Mouse (Mus musculus) heart, embryonic 10.5 days (tissue): ENCODE data around the gene Mefv. TPM values are rescaled to one million over a fixed set of nuclear protein-coding genes. Genes with fewer than 3 reads are reported as not detected.
"Not testable (repeated sequence)": the region's sequence is repeated elsewhere in the genome, so short reads cannot be mapped to it uniquely, and the experiment has no call there.

ENCODE experiments used
- DNase-seq: peaks from one replicate; pipeline ENCODE4 v3.0.0-alpha.2; 2017; ENCODE audit warnings: low spot score
- H3K27ac ChIP-seq: fragments of 300-500 bp; sonication (generic); 2 replicates; pipeline ENCODE4 v1.5.1; 2016; ENCODE audit warnings: mild to moderate bottlenecking
- H3K27me3 ChIP-seq: fragments of 300-500 bp; sonication (generic); 2 replicates; pipeline ENCODE4 v1.6.1; 2016; ENCODE audit warnings: mild to moderate bottlenecking; ENCODE audit not compliant: poor library complexity, insufficient read depth, severe bottlenecking
- H3K36me3 ChIP-seq: fragments of 300-500 bp; sonication (generic); 2 replicates; pipeline ENCODE4 v1.6.1; 2016; ENCODE audit warnings: mild to moderate bottlenecking, moderate library complexity
- H3K4me1 ChIP-seq: fragments of 300-500 bp; sonication (generic); 2 replicates; pipeline ENCODE4 v1.6.1; 2016; ENCODE audit warnings: mild to moderate bottlenecking
- H3K4me3 ChIP-seq: fragments of 300-500 bp; sonication (generic); 2 replicates; pipeline ENCODE4 v1.5.1; 2016; ENCODE audit warnings: mild to moderate bottlenecking, moderate library complexity
- H3K9me3 ChIP-seq: fragments of 300-500 bp; sonication (generic); 2 replicates; pipeline ENCODE4 v1.6.1; 2016; ENCODE audit warnings: mild to moderate bottlenecking, moderate library complexity
- WGBS: fragments of 180-500 bp; shearing (Covaris S2); methylation state at CpG from one replicate; pipeline ENCODE4 v1.1.7; 2016; 5-methylcytosine and 5-hydroxymethylcytosine counted together
- polyA plus RNA-seq: library from polyadenylated mRNA; unstranded; fragments of >200 nt; fragmentation: Nextera tagmentation; extraction: Ambion mirVana; gene quantifications from 2 replicates; pipeline ENCODE4 v1.2.1, GENCODE M21; 2016

The Mefv gene
- polyA plus RNA-seq, 1 experiment from 2014 or later, result not detected

- Histone ChIP-seq H3K27ac (no peak overlapping the region), H3K27me3 (no peaks in the 10 kb centered on the region), H3K4me3 (no peak overlapping the region), H3K36me3 (no peaks in the 10 kb centered on the region), H3K9me3 (no peaks in the 10 kb centered on the region), H3K4me1 (no peaks in the 10 kb centered on the region)
- WGBS, result 77% methylated on average over 8 of the region's 8 CpGs
- DNase-seq, result no peak
These were observed 18.6 kb downstream of the Mefv start for GRCm38 (mm10) chr16:3699281-3699680.

GRCm38 (mm10) chr16:3689608-3690007 is 28.3 kb downstream of the Mefv start:
- not testable (repeated sequence) for H3K36me3 ChIP-seq, H3K4me1 ChIP-seq, DNase-seq, H3K9me3 ChIP-seq, H3K27me3 ChIP-seq, H3K27ac ChIP-seq, H3K4me3 ChIP-seq
- WGBS, result 38% methylated on average over 20 of the region's 20 CpGs

Other genes starting within 250 kb of the Mefv start
- not detected in 2 replicates for gene Olfr161, start 127.1 kb downstream of the Mefv start, polyA plus RNA-seq
- 33.9 and 36.3 TPM in 2 replicates for gene Zfp263, start 26.0 kb upstream of the Mefv start, polyA plus RNA-seq
- gene Olfr15, start 112.8 kb upstream of the Mefv start, polyA plus RNA-seq, result not detected in 2 replicates
- 0.72 and 1.1 TPM in 2 replicates for gene Zfp174, start 129.2 kb upstream of the Mefv start, polyA plus RNA-seq
- gene Naa60, start 154.3 kb upstream of the Mefv start, polyA plus RNA-seq, result 39.2 and 43.6 TPM in 2 replicates
- gene Zfp597, start 166.5 kb upstream of the Mefv start, polyA plus RNA-seq, result 5.4 and 6.5 TPM in 2 replicates
- gene Gm20695, start 166.6 kb upstream of the Mefv start, polyA plus RNA-seq, result 0.71 and 1.4 TPM in 2 replicates
- gene 1700037C18Rik, start 190.6 kb upstream of the Mefv start, polyA plus RNA-seq, result 7.0 and 7.4 TPM in 2 replicates
- 13.8 and 16.1 TPM in 2 replicates for gene Cluap1, start 190.7 kb upstream of the Mefv start, polyA plus RNA-seq